Mouse (Mus musculus): Measurements from ENCODE around the gene Trub2. TPM values are rescaled to one million over a fixed set of nuclear protein-coding genes. Genes with fewer than 3 reads are reported as not detected.

Trub2 gene
- polyA plus RNA-seq (2015; fragmentation: Illumina TruSeq; extraction: RNeasy Lipid Tissue Mini Kit (QIAGEN cat#74804); ENCODE audit: insufficient read depth, low read depth, low replicate concordance), result 4.9 TPM

DNA sequence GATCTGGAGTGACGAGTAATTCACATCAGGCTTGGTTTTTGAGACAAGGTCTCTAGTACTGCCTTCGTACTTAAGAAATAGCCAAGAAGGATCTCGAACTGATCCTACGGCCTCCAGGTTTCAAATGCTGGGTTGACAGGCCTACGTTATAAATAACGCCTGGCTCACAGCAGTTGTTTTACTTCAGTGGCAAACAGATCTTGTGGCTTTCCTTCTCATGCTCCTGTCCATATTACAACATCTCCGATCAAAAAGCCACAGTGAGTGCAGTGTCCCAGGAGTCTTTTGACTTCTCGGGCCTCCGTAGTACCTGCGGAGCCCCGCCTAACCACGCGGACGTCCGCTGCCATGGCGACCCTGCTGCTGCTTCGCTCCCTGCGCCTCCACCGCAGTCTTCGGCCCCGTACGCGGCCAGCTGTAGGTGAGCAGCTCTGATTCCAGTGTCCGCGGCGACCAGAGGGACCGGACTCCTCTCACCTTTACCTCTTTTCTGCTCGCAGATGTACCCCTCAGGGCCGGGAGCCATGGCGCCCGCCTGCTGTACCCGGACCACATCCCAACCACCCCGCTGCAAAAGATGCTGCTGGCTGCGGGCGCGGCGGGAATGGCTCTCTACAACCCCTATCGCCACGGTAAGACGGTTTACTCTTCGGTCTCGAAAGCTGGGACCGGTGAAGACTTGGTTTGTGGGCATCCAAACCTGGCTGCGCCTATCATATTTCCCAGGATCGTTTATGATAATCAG, at the start of gene Trub2:
Gene Trub2 (minus strand): TSS at position 566 of the 745 bp plus-strand sequence.

DNA sequence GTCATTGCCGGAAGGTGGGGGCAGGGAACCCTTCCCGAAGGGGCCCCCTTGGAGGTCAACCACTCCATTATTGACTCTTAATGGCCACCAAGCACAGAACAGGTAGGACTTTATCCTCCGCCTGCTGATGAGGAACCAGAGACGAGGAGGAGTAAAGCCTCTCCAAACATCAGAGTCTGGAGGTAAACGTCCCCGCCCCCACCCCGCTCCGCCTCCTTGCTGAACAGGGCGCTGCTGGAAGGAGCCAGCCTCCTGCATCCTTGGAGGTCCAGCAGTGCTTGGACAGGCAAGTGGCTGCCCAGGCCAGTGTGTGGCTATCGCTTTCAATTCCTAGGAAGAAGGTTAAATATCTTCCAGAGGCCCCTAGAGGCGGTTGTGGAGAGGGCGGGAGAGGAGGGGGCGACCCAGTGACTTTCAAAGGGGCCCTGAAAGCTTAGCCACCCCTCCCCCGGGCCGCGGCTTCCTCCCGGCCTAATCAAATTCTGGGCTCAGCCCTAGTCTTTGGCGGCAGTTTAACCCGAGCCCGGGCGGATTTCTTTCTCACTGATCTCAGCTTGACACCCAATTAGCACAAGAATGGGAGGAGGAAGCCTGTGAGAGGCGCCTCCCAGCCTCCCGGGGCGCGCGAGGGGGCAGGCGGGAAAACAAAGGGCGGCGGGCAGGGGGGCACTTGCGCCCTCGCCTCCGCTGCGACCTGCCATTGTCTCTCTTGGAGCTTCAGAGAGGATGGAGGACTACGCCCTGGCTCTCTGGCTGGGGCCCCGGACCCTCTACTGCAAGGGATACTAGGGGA, 31.9 kb upstream of the Trub2 start, which contains the start of gene Urm1:
Gene Urm1 (plus strand): TSS at position 51 of the 793 bp plus-strand sequence.

DNA sequence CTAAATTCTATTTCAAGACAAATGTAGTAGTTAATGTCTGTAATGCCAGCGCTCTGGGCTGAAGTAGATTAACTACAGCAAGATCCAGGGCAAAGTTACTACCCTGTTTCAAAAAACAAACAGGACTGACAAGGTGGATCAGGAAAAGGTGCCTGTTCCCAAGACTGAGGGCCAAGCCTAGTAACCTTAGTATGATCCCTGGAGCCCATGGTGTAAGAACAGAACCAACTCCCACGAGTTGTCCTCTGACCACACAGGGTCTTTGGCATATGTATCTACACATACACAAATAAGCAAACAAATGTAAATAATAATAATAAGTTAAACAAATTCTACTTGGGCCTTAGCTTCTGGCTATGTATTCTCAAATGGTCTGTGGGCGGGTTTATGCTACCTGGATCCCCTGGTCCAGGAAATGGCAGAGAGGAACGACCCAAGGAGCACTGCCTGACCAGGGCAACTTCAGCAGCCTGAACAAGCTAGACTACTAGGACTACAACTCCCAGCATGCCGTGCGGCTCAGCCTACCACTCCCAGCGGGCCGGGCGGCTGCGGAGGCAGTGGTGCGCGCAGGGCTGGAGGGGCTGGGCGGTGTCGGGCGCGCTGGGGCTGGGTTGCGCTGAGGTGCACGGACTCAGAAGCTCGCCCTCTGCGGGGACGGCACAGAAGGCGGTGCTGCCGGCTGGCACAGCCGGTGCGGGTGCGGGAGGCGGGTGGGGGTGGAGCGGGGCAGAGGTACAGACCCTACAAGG, 13.9 kb upstream of the Trub2 start, which contains the start of gene Slc27a4:
Gene Slc27a4 (plus strand): TSS at position 560 of the 752 bp plus-strand sequence.

DNA sequence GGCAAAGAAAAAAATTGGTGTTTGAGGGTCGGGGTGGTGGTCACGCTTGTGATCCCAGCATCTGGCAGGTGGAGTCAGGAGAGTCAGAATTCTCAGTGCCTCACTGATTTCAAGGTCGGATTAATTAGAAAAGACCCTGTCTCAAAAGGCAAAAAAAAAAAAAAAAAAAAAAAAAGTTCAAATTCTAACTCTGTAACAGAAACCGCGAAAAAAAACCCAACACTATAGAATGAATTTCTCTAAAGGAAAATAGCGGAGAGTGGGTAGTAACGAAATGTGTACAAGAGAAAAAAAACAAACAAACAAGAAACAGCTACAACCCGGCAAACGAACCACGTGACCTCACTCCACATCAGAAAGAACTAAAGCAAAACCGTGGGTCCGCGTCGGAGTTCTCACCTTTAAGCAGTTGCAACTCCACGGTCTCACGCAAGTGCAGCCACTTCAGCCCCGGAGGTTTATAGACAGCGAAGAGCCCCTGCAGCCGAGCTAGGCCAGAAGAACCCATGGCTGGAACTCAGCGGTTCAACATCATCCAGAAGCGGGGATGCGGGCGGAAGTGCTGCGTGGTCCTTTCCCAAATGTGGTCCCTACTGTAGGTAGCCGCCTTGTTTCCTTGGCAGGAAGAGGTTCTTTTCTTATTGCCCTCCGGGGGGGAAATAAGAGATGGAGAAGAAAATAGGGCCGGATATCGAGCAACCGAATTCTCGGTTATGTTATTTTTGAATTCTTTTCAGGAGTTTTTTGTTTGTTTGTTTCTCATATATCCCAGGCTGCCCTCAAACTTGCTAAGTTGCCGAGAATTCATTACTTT, 991 bp downstream of the Trub2 start, which contains the start of gene Coq4:
Gene Coq4 (plus strand): TSS at position 390 of the 814 bp plus-strand sequence.

DNA sequence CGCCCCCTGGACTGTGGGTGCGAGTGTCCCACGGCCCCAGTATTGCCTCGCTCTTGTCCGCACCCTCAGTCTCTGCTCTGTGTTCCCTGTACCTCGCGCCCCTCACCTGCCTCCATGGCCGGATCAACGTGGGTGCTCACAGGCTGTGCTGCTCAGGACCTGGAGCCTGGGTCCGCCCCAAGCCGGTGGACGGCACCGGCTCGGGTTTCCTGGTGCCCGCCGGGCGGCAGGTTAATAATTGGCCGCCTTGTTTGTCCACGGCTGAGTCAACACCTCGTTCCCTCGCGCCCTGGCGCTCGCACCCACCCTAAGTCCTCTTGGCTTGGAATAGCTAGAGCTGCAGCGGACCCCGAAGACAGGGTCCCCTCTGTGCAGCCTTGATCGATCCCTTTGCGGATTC, 36.8 kb downstream of the Trub2 start, which contains the start of gene Gm13420:
Gene Gm13420 (minus strand): TSS at position 189 of the 400 bp plus-strand sequence.

Other genes with a start within 250 kb of the Trub2 start
- gene Rapgef1, start 168.8 kb downstream of the Trub2 start, polyA plus RNA-seq (2015; fragmentation: Illumina TruSeq; extraction: RNeasy Lipid Tissue Mini Kit (QIAGEN cat#74804); ENCODE audit: insufficient read depth, low read depth, low replicate concordance), result 12.4 TPM
- gene Gm13420, start 36.8 kb downstream of the Trub2 start, polyA plus RNA-seq (2015; fragmentation: Illumina TruSeq; extraction: RNeasy Lipid Tissue Mini Kit (QIAGEN cat#74804); ENCODE audit: insufficient read depth, low read depth, low replicate concordance), result 3.2 TPM
- gene Gm13547, start 29.2 kb downstream of the Trub2 start, polyA plus RNA-seq (2015; fragmentation: Illumina TruSeq; extraction: RNeasy Lipid Tissue Mini Kit (QIAGEN cat#74804); ENCODE audit: insufficient read depth, low read depth, low replicate concordance), result not detected
- gene Coq4, start 1.0 kb downstream of the Trub2 start, polyA plus RNA-seq (2015; fragmentation: Illumina TruSeq; extraction: RNeasy Lipid Tissue Mini Kit (QIAGEN cat#74804); ENCODE audit: insufficient read depth, low read depth, low replicate concordance), result 5.1 TPM
- 7.8 TPM for gene Slc27a4, start 14.1 kb upstream of the Trub2 start, polyA plus RNA-seq (2015; fragmentation: Illumina TruSeq; extraction: RNeasy Lipid Tissue Mini Kit (QIAGEN cat#74804); ENCODE audit: insufficient read depth, low read depth, low replicate concordance)
- 4.5 TPM for gene Urm1, start 31.6 kb upstream of the Trub2 start, polyA plus RNA-seq (2015; fragmentation: Illumina TruSeq; extraction: RNeasy Lipid Tissue Mini Kit (QIAGEN cat#74804); ENCODE audit: insufficient read depth, low read depth, low replicate concordance)
- gene Cercam, start 80.7 kb upstream of the Trub2 start, polyA plus RNA-seq (2015; fragmentation: Illumina TruSeq; extraction: RNeasy Lipid Tissue Mini Kit (QIAGEN cat#74804); ENCODE audit: insufficient read depth, low read depth, low replicate concordance), result 2.3 TPM
- gene Odf2, start 100.7 kb upstream of the Trub2 start, polyA plus RNA-seq (2015; fragmentation: Illumina TruSeq; extraction: RNeasy Lipid Tissue Mini Kit (QIAGEN cat#74804); ENCODE audit: insufficient read depth, low read depth, low replicate concordance), result 15.8 TPM
- gene Gle1, start 146.9 kb upstream of the Trub2 start, polyA plus RNA-seq (2015; fragmentation: Illumina TruSeq; extraction: RNeasy Lipid Tissue Mini Kit (QIAGEN cat#74804); ENCODE audit: insufficient read depth, low read depth, low replicate concordance), result 8.2 TPM
- 85.5 TPM for gene Sptan1, start 177.1 kb upstream of the Trub2 start, polyA plus RNA-seq (2015; fragmentation: Illumina TruSeq; extraction: RNeasy Lipid Tissue Mini Kit (QIAGEN cat#74804); ENCODE audit: insufficient read depth, low read depth, low replicate concordance)